Mouse (Mus musculus) testis, adult 2 months (tissue): Measurements from ENCODE around the gene Rtl6. TPM values are rescaled to one million over a fixed set of nuclear protein-coding genes. Genes with fewer than 3 reads are reported as not detected.
A peak's percentile ranks its signal among the peaks of the same experiment; 100 is the strongest.

ENCODE experiments used
- H3K27ac ChIP-seq: fragments of 200-500 bp; 2 replicates; pipeline ENCODE4 v1.5.1; 2012; ENCODE audit warnings: low read depth, low read length; ENCODE audit not compliant: control insufficient read depth, insufficient read depth
- H3K27me3 ChIP-seq: fragments of 200-500 bp; 2 replicates; pipeline ENCODE4 v1.6.1; 2012; ENCODE audit warnings: mild to moderate bottlenecking, low read length, moderate library complexity; ENCODE audit not compliant: control insufficient read depth, insufficient read depth
- H3K36me3 ChIP-seq: fragments of 200-500 bp; 2 replicates; pipeline ENCODE4 v1.6.1; 2012; ENCODE audit warnings: mild to moderate bottlenecking, low read length; ENCODE audit not compliant: control insufficient read depth, insufficient read depth
- H3K4me1 ChIP-seq: fragments of 200-500 bp; 2 replicates; pipeline ENCODE4 v1.6.1; 2012; ENCODE audit warnings: low read length; ENCODE audit not compliant: control insufficient read depth, insufficient read depth
- H3K4me3 ChIP-seq: fragments of 200-500 bp; 2 replicates; pipeline ENCODE4 v1.5.1; 2012; ENCODE audit warnings: low read depth, mild to moderate bottlenecking, low read length, moderate library complexity, mixed read lengths; ENCODE audit not compliant: control insufficient read depth
- CTCF ChIP-seq: fragments of 200-500 bp; IDR thresholded peaks from 2 replicates; pipeline ENCODE4 v1.5.1; 2012; ENCODE audit warnings: low read depth, mild to moderate bottlenecking, inconsistent platforms, low read length, moderate library complexity; ENCODE audit not compliant: control insufficient read depth, insufficient read depth, insufficient replicate concordance
- POLR2A ChIP-seq: fragments of 200-500 bp; IDR thresholded peaks from 2 replicates; pipeline ENCODE4 v1.6.1; 2012; ENCODE audit warnings: low read depth, mild to moderate bottlenecking, inconsistent platforms, low read length, moderate library complexity; ENCODE audit not compliant: control insufficient read depth
- polyA plus RNA-seq: library from polyadenylated mRNA; depleted of rRNA; stranded (reverse); fragments of >200 nt; gene quantifications from 2 replicates; pipeline ENCODE4 v1.2.3, GENCODE M21; 2012

Gene Rtl6
- polyA plus RNA-seq, 1 experiment: 32.1 TPM

- Histone ChIP-seq H3K4me1 (peaks cover 5% of the 10 kb centered on the region), H3K36me3 (no peaks in the 10 kb centered on the region), H3K27me3 (no peaks in the 10 kb centered on the region), H3K27ac (no peak overlapping the region), H3K4me3 (peak overlapping the region; percentile 90)
- TF ChIP-seq CTCF: no peak
- no peak for TF ChIP-seq POLR2A
These were observed 20.5 kb downstream of the Rtl6 start for GRCm38 (mm10) chr15:84537117-84537516.

GRCm38 (mm10) chr15:84536611-84537010, 21.0 kb downstream of the Rtl6 start:
- TF ChIP-seq POLR2A (no peak), CTCF (no peak)
- Histone ChIP-seq H3K4me3 (peak overlapping the region; percentile 90), H3K4me1 (peaks cover 5% of the 10 kb centered on the region), H3K36me3 (no peaks in the 10 kb centered on the region), H3K27me3 (no peaks in the 10 kb centered on the region), H3K27ac (no peak overlapping the region)

DNA sequence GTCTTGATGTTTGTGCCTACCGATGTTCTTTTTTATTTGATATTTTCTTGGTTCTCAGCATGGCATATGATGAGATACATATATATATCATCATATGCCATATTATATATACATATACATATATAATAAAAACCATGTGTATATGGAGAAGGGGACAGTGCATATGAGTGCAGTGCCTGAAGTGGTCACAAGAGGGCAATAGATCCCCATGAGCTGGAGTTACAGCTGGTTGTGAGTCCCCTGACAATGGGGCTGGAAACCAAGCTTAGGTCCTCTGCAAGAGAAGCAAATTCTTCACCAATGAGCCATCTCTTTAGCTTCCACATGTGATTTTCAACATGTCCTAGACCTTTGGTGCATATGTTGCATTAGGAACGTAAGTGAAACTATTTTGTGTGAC, 21.7 kb downstream of the Rtl6 start:
- no peak overlapping the region for H3K27ac ChIP-seq

GRCm38 (mm10) chr15:84532211-84532610, 25.4 kb downstream of the Rtl6 start:
- no peak overlapping the region for H3K4me3 ChIP-seq
- peaks cover 3% of the 10 kb centered on the region; the same call in 1 of the 2 replicates for H3K4me1 ChIP-seq
- H3K27ac ChIP-seq: no peak overlapping the region
- H3K36me3 ChIP-seq: no peaks in the 10 kb centered on the region
- TF ChIP-seq POLR2A (no peak), CTCF (no peak)
- H3K27me3 ChIP-seq: no peaks in the 10 kb centered on the region

More for the DNA sequence above, 21.7 kb downstream of the Rtl6 start:
- Histone ChIP-seq H3K36me3 (no peaks in the 10 kb centered on the region), H3K27me3 (no peaks in the 10 kb centered on the region), H3K4me1 (peaks cover 5% of the 10 kb centered on the region), H3K4me3 (no peak overlapping the region; the same call in 1 of the 2 replicates)
- no peak for TF ChIP-seq POLR2A
- TF ChIP-seq CTCF: peak; percentile 33; the same call in 1 of the 2 replicates

- Histone ChIP-seq H3K27me3 (no peaks in the 10 kb centered on the region), H3K4me3 (no peak overlapping the region), H3K27ac (no peak overlapping the region), H3K36me3 (no peaks in the 10 kb centered on the region), H3K4me1 (peaks cover 3% of the 10 kb centered on the region; the same call in 1 of the 2 replicates)
- no peak for TF ChIP-seq POLR2A
- TF ChIP-seq CTCF: no peak
These were observed 26.1 kb downstream of the Rtl6 start for GRCm38 (mm10) chr15:84531535-84531934.

- Histone ChIP-seq H3K27me3 (no peaks in the 10 kb centered on the region), H3K4me1 (no peaks in the 10 kb centered on the region), H3K36me3 (no peaks in the 10 kb centered on the region), H3K27ac (no peak overlapping the region), H3K4me3 (no peak overlapping the region)
- TF ChIP-seq POLR2A (no peak), CTCF (no peak)
These were observed 30.7 kb downstream of the Rtl6 start for GRCm38 (mm10) chr15:84526921-84527320.

DNA sequence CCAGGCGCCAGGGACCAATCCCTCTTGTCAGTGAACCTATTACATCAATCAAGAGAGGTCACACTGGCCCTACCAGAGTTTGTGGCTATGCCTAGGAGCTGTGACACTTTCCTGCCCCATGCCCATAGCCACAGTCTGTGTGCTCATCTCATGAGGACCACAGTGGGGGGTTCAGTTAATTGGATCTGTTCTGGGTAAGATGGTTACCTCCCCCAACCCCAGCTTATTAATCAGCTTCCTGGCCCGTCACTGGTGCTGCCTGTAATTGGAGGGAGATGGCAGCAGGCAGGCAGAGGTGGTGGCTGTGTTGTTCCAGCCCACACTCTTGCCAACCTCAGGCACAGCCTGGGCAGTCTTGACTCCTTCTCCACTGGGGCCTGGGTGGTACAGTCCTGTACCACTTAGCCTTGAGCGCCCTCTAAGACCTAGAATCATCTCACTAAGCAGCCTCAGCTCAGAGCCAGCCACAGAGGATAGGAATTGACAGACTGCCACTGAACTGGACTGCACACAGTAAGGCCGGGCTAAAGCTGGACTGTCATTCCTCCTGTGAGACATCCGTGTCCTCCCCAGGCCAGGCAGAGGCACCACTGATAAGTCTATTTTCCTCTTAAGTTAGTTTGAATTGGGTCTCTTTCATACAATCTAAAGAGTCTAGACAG, 32.3 kb downstream of the Rtl6 start:
- Histone ChIP-seq H3K4me3 (no peak overlapping the region), H3K27ac (no peak overlapping the region), H3K4me1 (no peaks in the 10 kb centered on the region), H3K36me3 (no peaks in the 10 kb centered on the region), H3K27me3 (no peaks in the 10 kb centered on the region)
- TF ChIP-seq CTCF (no peak), POLR2A (no peak)

DNA sequence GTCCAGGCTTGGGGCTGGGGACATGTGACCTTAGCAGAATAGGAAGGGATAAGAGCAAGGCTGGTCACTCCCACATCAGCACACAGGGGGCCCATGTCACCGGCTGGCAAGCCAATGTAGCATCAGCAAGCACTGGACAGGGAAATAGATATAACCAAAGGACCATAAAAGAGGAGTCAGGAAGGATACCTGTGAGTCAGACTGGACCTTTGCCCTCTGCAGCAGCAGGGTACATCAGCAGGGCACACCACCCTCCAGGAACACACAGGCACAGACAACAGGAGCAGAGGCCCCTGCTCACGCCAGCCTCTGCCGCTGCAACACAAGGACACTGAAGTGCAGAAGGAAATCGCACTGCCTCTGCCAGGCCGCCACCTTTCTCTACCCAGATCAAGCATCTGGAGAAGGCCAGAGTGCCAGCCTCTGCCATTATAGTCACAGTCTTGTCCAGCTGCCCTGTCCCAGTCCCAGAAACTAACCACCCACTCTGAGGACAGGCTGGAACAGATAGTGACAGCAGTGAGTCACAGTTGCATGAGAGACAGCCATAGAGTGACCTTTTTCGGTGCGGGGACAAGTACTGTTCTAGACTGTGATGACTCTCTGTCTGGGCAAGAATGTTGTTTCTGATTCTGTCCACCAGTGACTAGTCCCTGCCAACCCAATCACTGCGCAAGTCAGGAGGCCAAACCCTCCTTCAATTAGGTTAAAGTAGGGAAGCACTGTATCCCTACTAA, 34.5 kb downstream of the Rtl6 start:
- Histone ChIP-seq H3K36me3 (no peaks in the 10 kb centered on the region), H3K4me1 (no peaks in the 10 kb centered on the region), H3K4me3 (no peak overlapping the region), H3K27me3 (no peaks in the 10 kb centered on the region), H3K27ac (no peak overlapping the region)
- no peak for TF ChIP-seq CTCF
- no peak for TF ChIP-seq POLR2A
